Mouse (Mus musculus): Measurements from ENCODE around the gene 3110040M04Rik. TPM values are rescaled to one million over a fixed set of nuclear protein-coding genes. Genes with fewer than 3 reads are reported as not detected.
A peak's percentile ranks its signal among the peaks of the same experiment; 100 is the strongest.
"Not testable (repeated sequence)": the region's sequence is repeated elsewhere in the genome, so short reads cannot be mapped to it uniquely, and the experiment has no call there.

The 3110040M04Rik gene
- polyA plus RNA-seq (2014; fragmentation: Nextera tagmentation; extraction: Ambion mirVana) = not detected in 2 replicates

- not testable (repeated sequence) for H3K27me3 ChIP-seq (ENCODE audit: control insufficient read depth, insufficient read depth, low read length); H3K4me1 ChIP-seq (ENCODE audit: control insufficient read depth in 2 of 2, insufficient read depth in 2 of 2, low read length in 2 of 2); H3K27ac ChIP-seq (replicated peaks in 1 of 2; ENCODE audit: control insufficient read depth in 1 of 2, insufficient read depth in 1 of 2, low read depth in 2 of 2, low read length in 2 of 2); H3K4me3 ChIP-seq (ENCODE audit: control insufficient read depth in 1 of 2, insufficient read depth in 1 of 2, low read depth in 1 of 2, low read length in 2 of 2); ATAC-seq (ENCODE audit: insufficient number of reproducible peaks, insufficient read depth, low FRiP score, low read depth); H3K36me3 ChIP-seq (ENCODE audit: control insufficient read depth, insufficient read depth, low read length); H3K4me2 ChIP-seq (ENCODE audit: low read length); H3K9me3 ChIP-seq (ENCODE audit: control insufficient read depth, low read length); H3K9ac ChIP-seq (ENCODE audit: low read length)
- no CpG with 5 or more reads among the region's 6 CpGs for WGBS
These were observed at the start of gene 3110040M04Rik for GRCm38 (mm10) chr1:151203818-151204217. 3110040M04Rik (plus strand) TSS chr1:151204121.

DNA sequence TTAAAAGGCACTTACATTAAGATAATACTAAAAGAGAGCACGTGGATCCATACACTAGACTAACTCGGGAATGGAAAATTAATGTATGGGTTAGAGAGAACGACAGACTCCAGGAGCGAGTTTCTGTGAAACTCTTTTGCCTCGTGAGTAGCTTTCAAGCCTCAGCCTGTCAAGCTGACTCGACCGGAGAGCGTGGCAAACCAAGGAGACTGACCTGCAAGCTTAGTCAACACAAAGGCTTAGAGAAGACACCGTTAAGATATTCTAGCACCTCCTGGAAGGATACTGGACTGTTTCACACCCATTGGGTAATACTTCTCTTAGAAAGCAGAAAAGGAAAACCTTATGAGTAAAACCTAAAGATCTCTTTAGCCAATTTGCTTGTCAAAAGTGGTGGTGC lies 49.8 kb upstream of the 3110040M04Rik start:
- 85% methylated on average over 9 of the region's 9 CpGs for WGBS

GRCm38 (mm10) chr1:151156129-151156528 lies 47.8 kb upstream of the 3110040M04Rik start:
- 90% methylated on average over 3 of the region's 3 CpGs for WGBS
- no peak overlapping the region for H3K4me2 ChIP-seq (ENCODE audit: low read length)
- H3K4me3 ChIP-seq (ENCODE audit: control insufficient read depth in 1 of 2, insufficient read depth in 1 of 2, low read depth in 1 of 2, low read length in 2 of 2) = no peak overlapping the region
- no peak overlapping the region for H3K27ac ChIP-seq (replicated peaks in 1 of 2; ENCODE audit: control insufficient read depth in 1 of 2, insufficient read depth in 1 of 2, low read depth in 2 of 2, low read length in 2 of 2)
- no peaks in the 10 kb centered on the region for H3K27me3 ChIP-seq (ENCODE audit: control insufficient read depth, insufficient read depth, low read length)
- H3K9ac ChIP-seq (ENCODE audit: low read length) = no peak overlapping the region
- no peaks in the 10 kb centered on the region for H3K36me3 ChIP-seq (ENCODE audit: control insufficient read depth, insufficient read depth, low read length)
- peaks cover 9 to 21% of the 10 kb centered on the region in 2 experiments for H3K4me1 ChIP-seq (ENCODE audit: control insufficient read depth in 2 of 2, insufficient read depth in 2 of 2, low read length in 2 of 2)
- ATAC-seq (ENCODE audit: insufficient number of reproducible peaks, insufficient read depth, low FRiP score, low read depth) = no peak
- H3K9me3 ChIP-seq (ENCODE audit: control insufficient read depth, low read length) = no peaks in the 10 kb centered on the region

More for the DNA sequence above, 49.8 kb upstream of the 3110040M04Rik start:
- not testable (repeated sequence) for H3K36me3 ChIP-seq (ENCODE audit: control insufficient read depth, insufficient read depth, low read length); H3K27ac ChIP-seq (replicated peaks in 1 of 2; ENCODE audit: control insufficient read depth in 1 of 2, insufficient read depth in 1 of 2, low read depth in 2 of 2, low read length in 2 of 2); H3K9ac ChIP-seq (ENCODE audit: low read length); H3K27me3 ChIP-seq (ENCODE audit: control insufficient read depth, insufficient read depth, low read length); H3K4me2 ChIP-seq (ENCODE audit: low read length); ATAC-seq (ENCODE audit: insufficient number of reproducible peaks, insufficient read depth, low FRiP score, low read depth); H3K9me3 ChIP-seq (ENCODE audit: control insufficient read depth, low read length); H3K4me3 ChIP-seq (ENCODE audit: control insufficient read depth in 1 of 2, insufficient read depth in 1 of 2, low read depth in 1 of 2, low read length in 2 of 2)
- H3K4me1 ChIP-seq (ENCODE audit: control insufficient read depth in 2 of 2, insufficient read depth in 2 of 2, low read length in 2 of 2) = peaks cover 9 to 21% of the 10 kb centered on the region in 2 experiments

DNA sequence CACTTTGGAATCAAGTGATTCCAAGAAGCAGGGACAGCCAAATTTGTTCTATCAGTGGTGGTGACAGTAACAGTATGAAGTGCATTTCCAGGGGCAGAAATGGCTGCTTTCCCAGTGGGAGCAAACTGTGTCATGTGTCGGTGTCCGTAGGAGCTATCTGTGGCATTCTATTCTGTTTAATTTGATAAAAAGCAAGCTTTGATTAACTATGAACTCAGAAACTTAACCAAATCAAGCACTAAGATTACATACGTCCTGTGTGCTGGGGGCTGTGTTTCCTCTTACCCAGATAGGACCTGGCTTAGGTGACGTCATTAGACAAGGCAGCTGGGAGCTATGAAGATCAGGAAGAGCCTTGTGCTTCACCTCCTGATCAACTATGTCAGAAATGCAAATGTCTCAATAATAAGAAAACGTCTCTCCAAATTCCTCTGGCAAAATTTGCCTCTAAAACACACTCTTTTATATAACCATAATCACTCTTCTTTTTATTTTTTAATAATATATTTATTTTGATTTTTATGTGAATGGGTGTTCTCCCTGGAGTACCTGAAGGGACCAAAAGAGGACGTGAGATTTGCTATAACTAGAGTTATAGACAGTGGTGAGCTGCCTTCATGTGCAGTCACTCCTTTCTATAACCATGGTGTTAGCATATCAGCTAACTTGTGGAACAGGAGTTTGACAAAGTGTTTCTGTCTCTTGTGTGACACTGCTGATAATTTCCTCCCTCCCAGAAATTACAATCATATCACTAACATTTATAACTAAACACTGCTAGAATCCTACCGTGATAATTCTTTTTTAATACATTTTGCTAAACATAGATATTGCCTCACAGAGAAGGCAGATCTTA lies 46.9 kb upstream of the 3110040M04Rik start:
- ATAC-seq (ENCODE audit: insufficient number of reproducible peaks, insufficient read depth, low FRiP score, low read depth) = no peak
- Histone ChIP-seq H3K4me2 (ENCODE audit: low read length) (no peak overlapping the region), H3K4me3 (ENCODE audit: control insufficient read depth in 1 of 2, insufficient read depth in 1 of 2, low read depth in 1 of 2, low read length in 2 of 2) (no peak overlapping the region), H3K9ac (ENCODE audit: low read length) (no peak overlapping the region), H3K9me3 (ENCODE audit: control insufficient read depth, low read length) (no peaks in the 10 kb centered on the region), H3K36me3 (ENCODE audit: control insufficient read depth, insufficient read depth, low read length) (no peaks in the 10 kb centered on the region), H3K27me3 (ENCODE audit: control insufficient read depth, insufficient read depth, low read length) (no peaks in the 10 kb centered on the region), H3K27ac (replicated peaks in 1 of 2; ENCODE audit: control insufficient read depth in 1 of 2, insufficient read depth in 1 of 2, low read depth in 2 of 2, low read length in 2 of 2) (peak overlapping the region; percentile 52 to 56; a peak in 3 of 4 replicates), H3K4me1 (ENCODE audit: control insufficient read depth in 2 of 2, insufficient read depth in 2 of 2, low read length in 2 of 2) (peaks cover 9 to 21% of the 10 kb centered on the region in 2 experiments)
- WGBS = 20% methylated on average over 7 of the region's 7 CpGs

DNA sequence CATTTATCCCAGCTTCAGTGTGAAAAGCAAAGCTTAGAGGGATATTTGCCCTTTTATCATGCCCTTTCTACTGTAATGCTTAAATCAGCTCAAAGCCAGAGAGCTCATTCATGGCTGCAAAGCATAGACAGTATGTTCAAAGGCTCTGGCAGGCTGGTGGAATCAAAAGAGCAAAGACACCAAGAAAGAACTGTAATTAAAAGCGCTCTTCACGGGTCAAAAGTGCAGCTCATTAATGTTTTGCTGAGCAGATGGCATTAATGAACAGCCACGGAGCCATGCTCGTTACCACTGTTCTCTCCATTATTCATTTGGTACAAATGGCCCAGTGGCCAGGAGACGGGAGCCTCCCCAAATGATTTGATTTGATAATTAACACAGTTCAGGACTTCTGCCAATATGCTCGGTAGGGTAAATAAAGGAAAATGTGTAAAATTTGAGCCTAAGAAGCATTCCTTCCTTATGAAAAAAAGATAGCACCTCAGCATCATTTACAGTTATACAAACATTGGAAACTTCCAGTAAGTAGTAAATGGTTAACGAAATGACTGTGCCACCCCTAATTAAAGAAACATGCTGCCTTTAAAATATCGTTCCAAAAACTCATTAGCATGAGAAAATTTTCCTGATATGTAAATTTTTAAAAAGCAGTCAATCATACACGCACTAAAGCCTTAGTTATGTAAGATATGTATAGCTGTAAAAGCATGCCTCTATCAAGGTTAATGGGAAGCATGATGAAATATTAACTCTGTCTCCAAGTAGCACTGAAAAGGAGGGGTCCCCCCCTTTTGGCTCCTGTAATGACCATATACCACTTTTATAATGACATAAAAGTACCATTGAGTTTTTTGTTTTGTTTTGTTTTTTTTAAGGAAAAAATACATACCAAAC lies 45.7 kb upstream of the 3110040M04Rik start:
- Histone ChIP-seq H3K27ac (replicated peaks in 1 of 2; ENCODE audit: control insufficient read depth in 1 of 2, insufficient read depth in 1 of 2, low read depth in 2 of 2, low read length in 2 of 2) (no peak overlapping the region), H3K36me3 (ENCODE audit: control insufficient read depth, insufficient read depth, low read length) (no peaks in the 10 kb centered on the region), H3K27me3 (ENCODE audit: control insufficient read depth, insufficient read depth, low read length) (no peaks in the 10 kb centered on the region), H3K4me3 (ENCODE audit: control insufficient read depth in 1 of 2, insufficient read depth in 1 of 2, low read depth in 1 of 2, low read length in 2 of 2) (no peak overlapping the region), H3K9ac (ENCODE audit: low read length) (no peak overlapping the region), H3K4me2 (ENCODE audit: low read length) (no peak overlapping the region), H3K4me1 (ENCODE audit: control insufficient read depth in 2 of 2, insufficient read depth in 2 of 2, low read length in 2 of 2) (peaks cover 9 to 16% of the 10 kb centered on the region in 2 experiments), H3K9me3 (ENCODE audit: control insufficient read depth, low read length) (no peaks in the 10 kb centered on the region)
- 86% methylated on average over 9 of the region's 9 CpGs for WGBS
- no peak for ATAC-seq (ENCODE audit: insufficient number of reproducible peaks, insufficient read depth, low FRiP score, low read depth)

GRCm38 (mm10) chr1:151158857-151159510 lies 44.9 kb upstream of the 3110040M04Rik start:
- no peaks in the 10 kb centered on the region for H3K27me3 ChIP-seq (ENCODE audit: control insufficient read depth, insufficient read depth, low read length)
- H3K9ac ChIP-seq (ENCODE audit: low read length) = no peak overlapping the region
- H3K4me3 ChIP-seq (ENCODE audit: control insufficient read depth in 1 of 2, insufficient read depth in 1 of 2, low read depth in 1 of 2, low read length in 2 of 2) = no peak overlapping the region
- WGBS = 93% methylated on average over 2 of the region's 2 CpGs
- H3K36me3 ChIP-seq (ENCODE audit: control insufficient read depth, insufficient read depth, low read length) = no peaks in the 10 kb centered on the region
- H3K4me1 ChIP-seq (ENCODE audit: control insufficient read depth in 2 of 2, insufficient read depth in 2 of 2, low read length in 2 of 2) = peaks cover 5 to 16% of the 10 kb centered on the region in 2 experiments; a peak in 3 of 4 replicates
- no peak overlapping the region for H3K4me2 ChIP-seq (ENCODE audit: low read length)
- no peaks in the 10 kb centered on the region for H3K9me3 ChIP-seq (ENCODE audit: control insufficient read depth, low read length)
- no peak overlapping the region for H3K27ac ChIP-seq (replicated peaks in 1 of 2; ENCODE audit: control insufficient read depth in 1 of 2, insufficient read depth in 1 of 2, low read depth in 2 of 2, low read length in 2 of 2)
- ATAC-seq (ENCODE audit: insufficient number of reproducible peaks, insufficient read depth, low FRiP score, low read depth) = no peak

DNA sequence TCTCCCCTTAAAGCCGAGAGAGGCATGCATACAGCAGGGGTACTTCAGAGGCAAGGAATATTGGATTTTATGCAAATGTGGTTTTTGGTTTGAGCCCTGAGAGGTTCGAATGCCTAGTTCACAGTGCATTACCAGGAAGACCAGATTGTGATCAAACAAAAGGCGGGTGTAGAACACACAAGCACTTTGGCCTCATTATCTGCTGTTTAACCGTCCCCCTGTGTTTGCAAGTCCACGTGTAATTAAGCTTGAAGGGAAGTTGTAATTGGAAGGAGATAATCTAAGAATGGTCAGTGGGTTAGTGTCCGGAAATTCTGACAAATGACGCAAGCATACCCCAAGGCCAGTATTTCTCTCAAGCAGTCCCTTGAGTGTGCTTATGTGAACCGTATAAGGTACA lies 37.9 kb upstream of the 3110040M04Rik start:
- Histone ChIP-seq H3K4me2 (ENCODE audit: low read length) (no peak overlapping the region), H3K27me3 (ENCODE audit: control insufficient read depth, insufficient read depth, low read length) (no peaks in the 10 kb centered on the region), H3K9ac (ENCODE audit: low read length) (no peak overlapping the region), H3K36me3 (ENCODE audit: control insufficient read depth, insufficient read depth, low read length) (no peaks in the 10 kb centered on the region), H3K27ac (replicated peaks in 1 of 2; ENCODE audit: control insufficient read depth in 1 of 2, insufficient read depth in 1 of 2, low read depth in 2 of 2, low read length in 2 of 2) (no peak overlapping the region), H3K4me3 (ENCODE audit: control insufficient read depth in 1 of 2, insufficient read depth in 1 of 2, low read depth in 1 of 2, low read length in 2 of 2) (no peak overlapping the region), H3K9me3 (ENCODE audit: control insufficient read depth, low read length) (no peaks in the 10 kb centered on the region), H3K4me1 (ENCODE audit: control insufficient read depth in 2 of 2, insufficient read depth in 2 of 2, low read length in 2 of 2) (0 out of 4 replicates have a peak, but pooled peaks cover 0 to 2% of the 10 kb centered on the region in 2 experiments)
- ATAC-seq (ENCODE audit: insufficient number of reproducible peaks, insufficient read depth, low FRiP score, low read depth) = no peak
- 44% methylated on average over 8 of the region's 8 CpGs for WGBS
